Mouse (Mus musculus): ENCODE measurements around the gene Adamts14.

DNA sequence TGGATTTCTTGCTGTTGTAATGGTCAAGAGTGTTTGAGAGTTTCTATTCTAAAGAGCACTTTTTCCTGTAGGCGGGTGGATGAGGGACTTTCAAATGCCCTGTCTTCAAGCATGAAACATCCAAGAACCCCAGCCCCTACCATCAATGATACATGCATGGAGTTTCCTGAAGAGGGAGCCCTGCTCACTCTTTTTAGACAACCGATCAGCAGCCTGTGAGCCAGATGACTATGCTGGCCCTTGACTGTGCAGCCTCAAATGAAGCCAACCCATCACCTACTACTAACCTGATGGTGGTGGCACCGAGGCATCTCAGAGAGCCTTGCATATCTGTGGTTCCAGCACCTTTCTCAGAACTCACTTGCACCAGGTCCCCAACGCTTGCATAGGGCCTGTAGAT, 100.7 kb downstream of the Adamts14 start:
- 0 out of 2 replicates have a peak, but pooled peaks have one; percentile 11 for TF ChIP-seq CTCF (IDR thresholded peaks at IDR 0.05)
- TF ChIP-seq EP300 (IDR thresholded peaks at IDR 0.05) = no peak
